ENCODE assay signal across 7 mouse cellular contexts in genomic region chr2:35729077-35730065, GRCm38 (mm10).
DNase-seq lines count a peak whose midpoint lies in the region; ATAC-seq lines count a peak whose summit lies in the region.

No protein-coding gene starts in this region.

- ATAC-seq in embryonic facial prominence, embryonic 12.5 days (ENCODE audit: insufficient number of reproducible peaks, insufficient read depth, low FRiP score, low TSS enrichment) = peak; percentile 53
- ATAC-seq in heart, embryonic 14.5 days (ENCODE audit: insufficient number of reproducible peaks, insufficient read depth, low FRiP score, low read depth) = peak; percentile 80
- peak; percentile 80 for ATAC-seq in kidney, embryonic 16.5 days (ENCODE audit: low FRiP score, low TSS enrichment)
- ATAC-seq in cerebellum, adult (ENCODE audit: insufficient number of reproducible peaks, low FRiP score, low TSS enrichment) = no peak

- no peak overlapping the region for H3K4me3 ChIP-seq in embryonic facial prominence, embryonic 12.5 days
- H3K4me3 ChIP-seq in heart, embryonic 14.5 days (ENCODE audit: control insufficient read depth in 1 of 2, insufficient read depth in 1 of 2, low read depth in 1 of 2, low read length in 2 of 2) = no peak overlapping the region
- H3K4me3 ChIP-seq in kidney, embryonic 16.5 days (ENCODE audit: low read length) = no peak overlapping the region

- no peaks in the 10 kb centered on the region for H3K9me3 ChIP-seq in embryonic facial prominence, embryonic 12.5 days
- H3K9me3 ChIP-seq in heart, embryonic 14.5 days (ENCODE audit: control insufficient read depth, low read length) = no peaks in the 10 kb centered on the region
- no peaks in the 10 kb centered on the region for H3K9me3 ChIP-seq in kidney, embryonic 16.5 days (ENCODE audit: low read length)

- WGBS in embryonic facial prominence, embryonic 12.5 days = 31% methylated on average over 16 of the region's 16 CpGs
- 48% methylated on average over 16 of the region's 16 CpGs for WGBS in heart, embryonic 14.5 days
- 40% methylated on average over 16 of the region's 16 CpGs for WGBS in kidney, embryonic 16.5 days

- no peak overlapping the region for H3K4me2 ChIP-seq in embryonic facial prominence, embryonic 12.5 days (replicated peaks)
- no peak overlapping the region for H3K4me2 ChIP-seq in heart, embryonic 14.5 days (ENCODE audit: low read length)
- H3K4me2 ChIP-seq in kidney, embryonic 16.5 days (replicated peaks; ENCODE audit: low read depth, low read length) = no peak overlapping the region

- peaks cover 67% of the 10 kb centered on the region for H3K36me3 ChIP-seq in embryonic facial prominence, embryonic 12.5 days
- H3K36me3 ChIP-seq in heart, embryonic 14.5 days (ENCODE audit: control insufficient read depth, insufficient read depth, low read length) = peaks cover 71% of the 10 kb centered on the region
- H3K36me3 ChIP-seq in kidney, embryonic 16.5 days (ENCODE audit: insufficient read depth, low read length) = peaks cover 38% of the 10 kb centered on the region

- peak; percentile 48 for DNase-seq in R1 (ENCODE audit: low read depth, low spot score)
- peak; percentile 75 for DNase-seq in lung, postnatal 14 days
- DNase-seq in spleen, postnatal 36 days (ENCODE audit: low spot score in 2 of 2) = peak; percentile 50 to 62

- H3K27ac ChIP-seq in embryonic facial prominence, embryonic 12.5 days = peak overlapping the region; percentile 58
- H3K27ac ChIP-seq in heart, embryonic 14.5 days (replicated peaks in 1 of 2; ENCODE audit: control insufficient read depth in 1 of 2, insufficient read depth in 1 of 2, low read depth in 2 of 2, low read length in 2 of 2) = peak overlapping the region in 1 of 2 experiments; percentile 67; a peak in 3 of 4 replicates
- H3K27ac ChIP-seq in kidney, embryonic 16.5 days (ENCODE audit: low read length) = peak overlapping the region; percentile 61

- peaks cover 18% of the 10 kb centered on the region for H3K4me1 ChIP-seq in embryonic facial prominence, embryonic 12.5 days
- H3K4me1 ChIP-seq in heart, embryonic 14.5 days (ENCODE audit: control insufficient read depth in 2 of 2, insufficient read depth in 2 of 2, low read length in 2 of 2) = peaks cover 12 to 21% of the 10 kb centered on the region in 2 experiments
- peaks cover 40% of the 10 kb centered on the region for H3K4me1 ChIP-seq in kidney, embryonic 16.5 days (ENCODE audit: insufficient read depth, low read length)

- no peaks in the 10 kb centered on the region for H3K27me3 ChIP-seq in embryonic facial prominence, embryonic 12.5 days
- H3K27me3 ChIP-seq in heart, embryonic 14.5 days (ENCODE audit: control insufficient read depth, insufficient read depth, low read length) = no peaks in the 10 kb centered on the region
- no peaks in the 10 kb centered on the region for H3K27me3 ChIP-seq in kidney, embryonic 16.5 days (ENCODE audit: insufficient read depth, low read length)

- H3K9ac ChIP-seq in embryonic facial prominence, embryonic 12.5 days = peak overlapping the region; percentile 20; the same call in 1 of the 2 replicates
- H3K9ac ChIP-seq in heart, embryonic 14.5 days (ENCODE audit: low read length) = peak overlapping the region; percentile 21
- 0 out of 2 replicates have a peak overlapping the region, but pooled peaks have one; percentile 23 for H3K9ac ChIP-seq in kidney, embryonic 16.5 days (replicated peaks; ENCODE audit: low read length)
